Mouse (Mus musculus) CD8-positive naive resting alpha-beta T cell, adult 2 months (primary cell): ENCODE measurements around the gene Dync1li1.
A peak's percentile ranks its signal among the peaks of the same experiment; 100 is the strongest.

ENCODE experiments used
- DNase-seq, 2 experiments: peaks; one replicate each; pipeline ENCODE4 v3.0.0; 2022; ENCODE audit warnings: low read depth in 2 of 2, low spot score in 2 of 2

The Dync1li1 gene

GRCm38 (mm10) chr9:114688252-114688952 lies at the start of gene Dync1li1:
Gene Dync1li1 (plus strand): TSS chr9:114688790.
- peak; percentile 93 to 94 for DNase-seq

- DNase-seq, result no peak
Measured at GRCm38 (mm10) chr9:114639186-114639748, 49.3 kb upstream of the Dync1li1 start.

- DNase-seq, result peak; percentile 98 to 99
Measured at GRCm38 (mm10) chr9:114639839-114640646, 48.5 kb upstream of the Dync1li1 start, which contains the start of gene Cnot10. Gene Cnot10 (minus strand): TSS chr9:114640184.

GRCm38 (mm10) chr9:114646556-114647505 lies 41.8 kb upstream of the Dync1li1 start:
- DNase-seq, result no peak

- no peak for DNase-seq
Measured at GRCm38 (mm10) chr9:114647506-114648432, 40.8 kb upstream of the Dync1li1 start.

GRCm38 (mm10) chr9:114648472-114648871 lies 40.1 kb upstream of the Dync1li1 start:
- DNase-seq, result peak in 1 of 2 experiments; percentile 7

GRCm38 (mm10) chr9:114649371-114649770 lies 39.2 kb upstream of the Dync1li1 start:
- DNase-seq, result no peak

- peak in 1 of 2 experiments; percentile 22 for DNase-seq
Measured at GRCm38 (mm10) chr9:114650938-114651634, 37.5 kb upstream of the Dync1li1 start.

- DNase-seq, result no peak
Measured at GRCm38 (mm10) chr9:114655356-114655755, 33.2 kb upstream of the Dync1li1 start.

- no peak for DNase-seq
Measured at GRCm38 (mm10) chr9:114656701-114657100, 31.9 kb upstream of the Dync1li1 start.

- DNase-seq, result no peak
Measured at GRCm38 (mm10) chr9:114660506-114660905, 28.1 kb upstream of the Dync1li1 start.

- DNase-seq, result no peak
Measured at GRCm38 (mm10) chr9:114660983-114661382, 27.6 kb upstream of the Dync1li1 start.

GRCm38 (mm10) chr9:114661991-114662390 lies 26.6 kb upstream of the Dync1li1 start:
- no peak for DNase-seq

- DNase-seq, result no peak
Measured at GRCm38 (mm10) chr9:114663782-114664181, 24.8 kb upstream of the Dync1li1 start.

- no peak for DNase-seq
Measured at GRCm38 (mm10) chr9:114666858-114667257, 21.7 kb upstream of the Dync1li1 start.

- DNase-seq, result no peak
Measured at GRCm38 (mm10) chr9:114668047-114668446, 20.5 kb upstream of the Dync1li1 start.

- no peak for DNase-seq
Measured at GRCm38 (mm10) chr9:114669011-114669410, 19.6 kb upstream of the Dync1li1 start.

- DNase-seq, result no peak
Measured at GRCm38 (mm10) chr9:114671946-114672345, 16.6 kb upstream of the Dync1li1 start.
